ENCODE assay signal across 8 mouse cellular contexts in genomic region chr8:70796403-70797080, GRCm38 (mm10). TPM values are rescaled to one million over a fixed set of nuclear protein-coding genes. Genes with fewer than 3 reads are reported as not detected.
DNase-seq lines count a peak whose midpoint lies in the region; ATAC-seq and TF ChIP-seq lines count a peak whose summit lies in the region.

No protein-coding gene starts in this region.

- peaks cover 30% of the 10 kb centered on the region for H3K4me1 ChIP-seq in spleen, adult 2 months (ENCODE audit: control insufficient read depth, insufficient read depth, insufficient read length)
- H3K4me1 ChIP-seq in hindbrain, postnatal 0 days (ENCODE audit: insufficient read depth, low read length): peaks cover 16% of the 10 kb centered on the region
- H3K4me1 ChIP-seq in neural tube, embryonic 11.5 days (ENCODE audit: control insufficient read depth, insufficient read depth, low read length): peaks cover 27% of the 10 kb centered on the region

- ATAC-seq in hindbrain, postnatal 0 days: no peak; the same call in 1 of the 2 replicates
- no peak for ATAC-seq in neural tube, embryonic 11.5 days (ENCODE audit: insufficient read depth, low FRiP score, low TSS enrichment)

- peak overlapping the region; percentile 96 for H3K4me2 ChIP-seq in hindbrain, postnatal 0 days (ENCODE audit: low read depth, low read length)
- H3K4me2 ChIP-seq in neural tube, embryonic 11.5 days (ENCODE audit: low read depth): peak overlapping the region; percentile 65

- H3K9me3 ChIP-seq in hindbrain, postnatal 0 days (ENCODE audit: low read length): no peaks in the 10 kb centered on the region
- H3K9me3 ChIP-seq in neural tube, embryonic 11.5 days (ENCODE audit: control insufficient read depth, low read length): no peaks in the 10 kb centered on the region

- DNase-seq in frontal cortex, postnatal 10 days (ENCODE audit: low spot score in 2 of 2): peak; percentile 55 to 64
- no peak for DNase-seq in frontal cortex, postnatal 14 days (ENCODE audit: low spot score in 2 of 2)
- no peak for DNase-seq in spleen, adult 2 months (ENCODE audit: low read depth in 1 of 2, low spot score in 2 of 2)
- DNase-seq in spleen, adult 12 weeks (ENCODE audit: low spot score): no peak
- no peak for DNase-seq in hindbrain, postnatal 0 days (ENCODE audit: low spot score)
- DNase-seq in neural tube, embryonic 11.5 days (ENCODE audit: low spot score): no peak
- no peak for DNase-seq in spleen, postnatal 36 days (ENCODE audit: low spot score in 2 of 2)
- DNase-seq in layer of hippocampus, postnatal 36 days: no peak

- TF ChIP-seq CTCF in spleen, adult 2 months (IDR thresholded peaks at IDR 0.05; ENCODE audit: extremely low read depth, insufficient read depth, insufficient read length, insufficient replicate concordance): no peak
- TF ChIP-seq CTCF in hindbrain, postnatal 0 days (IDR thresholded peaks at IDR 0.05; ENCODE audit: low read depth): no peak

- no peak for TF ChIP-seq POLR2A in spleen, adult 2 months (IDR thresholded peaks at IDR 0.05; ENCODE audit: low read depth, low read length)

- 16% methylated on average over 52 of the region's 54 CpGs for WGBS in spleen, adult 2 months
- under 1% methylated on average over 48 of the region's 54 CpGs for WGBS in hindbrain, postnatal 0 days
- WGBS in neural tube, embryonic 11.5 days: 2% methylated on average over 53 of the region's 54 CpGs

- no peaks in the 10 kb centered on the region for H3K27me3 ChIP-seq in spleen, adult 2 months (ENCODE audit: control insufficient read depth, insufficient read depth, low read length)
- H3K27me3 ChIP-seq in hindbrain, postnatal 0 days (ENCODE audit: insufficient read depth, low read length): 0 out of 2 replicates have a peak, but pooled peaks cover 6% of the 10 kb centered on the region
- H3K27me3 ChIP-seq in neural tube, embryonic 11.5 days (ENCODE audit: control insufficient read depth, insufficient read depth, low read length): peaks cover 36% of the 10 kb centered on the region

- H3K9ac ChIP-seq in hindbrain, postnatal 0 days (replicated peaks; ENCODE audit: low read length): peak overlapping the region; percentile 63
- peak overlapping the region; percentile 61 for H3K9ac ChIP-seq in neural tube, embryonic 11.5 days (ENCODE audit: low read length)

- no peak overlapping the region for H3K27ac ChIP-seq in spleen, adult 2 months (ENCODE audit: insufficient read depth, low read length)
- H3K27ac ChIP-seq in hindbrain, postnatal 0 days: peak overlapping the region; percentile 62; the same call in 1 of the 2 replicates
- peak overlapping the region; percentile 39; the same call in 1 of the 2 replicates for H3K27ac ChIP-seq in neural tube, embryonic 11.5 days (ENCODE audit: low read depth, low read length)

- H3K36me3 ChIP-seq in spleen, adult 2 months (ENCODE audit: control insufficient read depth, insufficient read depth, low read length): no peaks in the 10 kb centered on the region
- no peaks in the 10 kb centered on the region for H3K36me3 ChIP-seq in hindbrain, postnatal 0 days (ENCODE audit: insufficient read depth, low read length)
- no peaks in the 10 kb centered on the region for H3K36me3 ChIP-seq in neural tube, embryonic 11.5 days (ENCODE audit: control insufficient read depth, insufficient read depth, low read length)

- H3K4me3 ChIP-seq in spleen, adult 2 months (ENCODE audit: extremely low read depth, insufficient read depth, insufficient read length): peak overlapping the region; percentile 58; the same call in 1 of the 2 replicates
- peak overlapping the region; percentile 59 for H3K4me3 ChIP-seq in hindbrain, postnatal 0 days (ENCODE audit: low read length)
- peak overlapping the region; percentile 52 for H3K4me3 ChIP-seq in neural tube, embryonic 11.5 days (ENCODE audit: low read depth, low read length)

RNA-seq across cellular contexts. Expression of gene Mast3, which starts 8.3 kb away (rescaled TPM):
- 175 and 297 TPM in 2 replicates for polyA plus RNA-seq in spleen, adult 2 months (2012; rRNA removed)
- 35.2 and 42.1 TPM in 2 replicates for total RNA-seq in hindbrain, postnatal 0 days (2014; rRNA removed)
- polyA plus RNA-seq in hindbrain, postnatal 0 days (2015; fragmentation: Nextera tagmentation; extraction: Ambion mirVana): 16.2 and 16.7 TPM in 2 replicates
- 10.5 and 14.7 TPM in 2 replicates for polyA plus RNA-seq in neural tube, embryonic 11.5 days (2014; fragmentation: Nextera tagmentation; extraction: Ambion mirVana)
- total RNA-seq in layer of hippocampus, postnatal 36 days (2021): 100 to 1,000 TPM; 452 to 459 TPM

RNA-seq across cellular contexts. Expression of gene Il12rb1, which starts 11.7 kb away (rescaled TPM):
- polyA plus RNA-seq in spleen, adult 2 months (2012; rRNA removed): 5.8 and 7.4 TPM in 2 replicates
- not detected in 2 replicates for total RNA-seq in hindbrain, postnatal 0 days (2014; rRNA removed)
- polyA plus RNA-seq in hindbrain, postnatal 0 days (2015; fragmentation: Nextera tagmentation; extraction: Ambion mirVana): not detected in 2 replicates
- not detected in 2 replicates for polyA plus RNA-seq in neural tube, embryonic 11.5 days (2014; fragmentation: Nextera tagmentation; extraction: Ambion mirVana)
- total RNA-seq in layer of hippocampus, postnatal 36 days (2021): under 1 TPM; 0.56 to 0.87 TPM

RNA-seq across cellular contexts. Expression of gene Pik3r2, which starts 20.0 kb away (rescaled TPM):
- 56.3 and 90.3 TPM in 2 replicates for polyA plus RNA-seq in spleen, adult 2 months (2012; rRNA removed)
- 162 and 176 TPM in 2 replicates for total RNA-seq in hindbrain, postnatal 0 days (2014; rRNA removed)
- 101 and 103 TPM in 2 replicates for polyA plus RNA-seq in hindbrain, postnatal 0 days (2015; fragmentation: Nextera tagmentation; extraction: Ambion mirVana)
- polyA plus RNA-seq in neural tube, embryonic 11.5 days (2014; fragmentation: Nextera tagmentation; extraction: Ambion mirVana): 52.4 and 54.7 TPM in 2 replicates
- total RNA-seq in layer of hippocampus, postnatal 36 days (2021): 100 to 1,000 TPM; 153 to 158 TPM

RNA-seq across cellular contexts. Expression of gene Mpv17l2, which starts 35.8 kb away (rescaled TPM):
- 37.3 and 69.8 TPM in 2 replicates for polyA plus RNA-seq in spleen, adult 2 months (2012; rRNA removed)
- 37.2 and 53.9 TPM in 2 replicates for total RNA-seq in hindbrain, postnatal 0 days (2014; rRNA removed)
- polyA plus RNA-seq in hindbrain, postnatal 0 days (2015; fragmentation: Nextera tagmentation; extraction: Ambion mirVana): 56.1 and 63.3 TPM in 2 replicates
- 40.7 and 41.3 TPM in 2 replicates for polyA plus RNA-seq in neural tube, embryonic 11.5 days (2014; fragmentation: Nextera tagmentation; extraction: Ambion mirVana)
- total RNA-seq in layer of hippocampus, postnatal 36 days (2021): 10 to 100 TPM; 34.3 to 35.8 TPM

RNA-seq across cellular contexts. Expression of gene Rab3a, which starts 42.1 kb away (rescaled TPM):
- 12.1 and 17.7 TPM in 2 replicates for polyA plus RNA-seq in spleen, adult 2 months (2012; rRNA removed)
- 610 and 693 TPM in 2 replicates for total RNA-seq in hindbrain, postnatal 0 days (2014; rRNA removed)
- polyA plus RNA-seq in hindbrain, postnatal 0 days (2015; fragmentation: Nextera tagmentation; extraction: Ambion mirVana): 693 and 724 TPM in 2 replicates
- polyA plus RNA-seq in neural tube, embryonic 11.5 days (2014; fragmentation: Nextera tagmentation; extraction: Ambion mirVana): 97.9 and 111 TPM in 2 replicates
- total RNA-seq in layer of hippocampus, postnatal 36 days (2021): 100 to 1,000 TPM; 729 to 765 TPM

Comparison
In these comparisons a context has a peak if more than half of its experiments do, and no peak if none do; other contexts are left out.
1. DNase-seq: peak in frontal cortex, postnatal 10 days (2 of 2); none in frontal cortex, postnatal 14 days (0 of 2), spleen, adult 2 months (0 of 2), spleen, adult 12 weeks (single experiment), hindbrain, postnatal 0 days (single experiment), neural tube, embryonic 11.5 days (single experiment), spleen, postnatal 36 days (0 of 2) and layer of hippocampus, postnatal 36 days (0 of 2).
2. Peak in every context shown above with its lines, with median percentiles within 50 percentile points of each other: H3K4me3 ChIP-seq.